Mouse (Mus musculus): Measurements from ENCODE around the gene Tmem252. TPM values are rescaled to one million over a fixed set of nuclear protein-coding genes. Genes with fewer than 3 reads are reported as not detected.
"Not testable (repeated sequence)": the region's sequence is repeated elsewhere in the genome, so short reads cannot be mapped to it uniquely, and the experiment has no call there.

The Tmem252 gene
- total RNA-seq, 2 experiments from 2014 or later: 0.08 TPM; not detected in 1

DNA sequence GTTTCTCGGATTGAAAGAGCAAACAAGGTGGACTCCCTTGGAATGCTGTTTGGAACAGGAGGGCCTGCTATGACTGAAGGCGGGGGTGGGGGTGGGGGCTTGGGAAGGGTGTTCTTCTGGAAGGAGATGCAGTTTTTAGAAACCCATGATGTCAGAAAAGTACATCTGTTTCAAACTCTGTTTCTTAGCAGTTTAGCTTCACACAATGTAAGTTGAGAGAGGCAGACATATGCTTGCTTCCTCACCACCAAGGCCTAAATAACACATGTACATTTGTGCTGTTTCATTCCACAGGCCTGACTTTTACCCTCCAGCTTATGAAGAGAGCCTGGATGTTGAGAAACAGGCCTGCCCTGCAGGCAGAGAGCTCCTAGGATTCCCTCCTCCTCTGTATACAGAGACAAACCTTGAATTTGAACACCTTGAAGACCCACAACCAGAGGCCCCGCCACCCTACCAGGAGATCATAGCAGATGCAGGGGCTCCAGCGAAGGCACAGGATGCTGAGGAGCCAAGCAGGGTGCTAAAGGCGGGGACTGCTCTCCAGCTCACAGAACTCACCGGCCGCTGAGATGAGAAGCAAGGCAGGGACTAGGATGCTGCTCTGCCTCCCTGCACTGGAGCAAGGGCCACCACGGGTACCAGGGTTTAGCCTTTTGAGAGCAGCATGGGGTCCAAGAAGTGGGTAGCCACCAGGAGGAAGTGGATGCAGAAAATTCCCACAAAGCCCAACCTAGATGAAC, 3.6 kb downstream of the Tmem252 start:
- intact Hi-C loops (cut with DNase I): no loop called here

DNA sequence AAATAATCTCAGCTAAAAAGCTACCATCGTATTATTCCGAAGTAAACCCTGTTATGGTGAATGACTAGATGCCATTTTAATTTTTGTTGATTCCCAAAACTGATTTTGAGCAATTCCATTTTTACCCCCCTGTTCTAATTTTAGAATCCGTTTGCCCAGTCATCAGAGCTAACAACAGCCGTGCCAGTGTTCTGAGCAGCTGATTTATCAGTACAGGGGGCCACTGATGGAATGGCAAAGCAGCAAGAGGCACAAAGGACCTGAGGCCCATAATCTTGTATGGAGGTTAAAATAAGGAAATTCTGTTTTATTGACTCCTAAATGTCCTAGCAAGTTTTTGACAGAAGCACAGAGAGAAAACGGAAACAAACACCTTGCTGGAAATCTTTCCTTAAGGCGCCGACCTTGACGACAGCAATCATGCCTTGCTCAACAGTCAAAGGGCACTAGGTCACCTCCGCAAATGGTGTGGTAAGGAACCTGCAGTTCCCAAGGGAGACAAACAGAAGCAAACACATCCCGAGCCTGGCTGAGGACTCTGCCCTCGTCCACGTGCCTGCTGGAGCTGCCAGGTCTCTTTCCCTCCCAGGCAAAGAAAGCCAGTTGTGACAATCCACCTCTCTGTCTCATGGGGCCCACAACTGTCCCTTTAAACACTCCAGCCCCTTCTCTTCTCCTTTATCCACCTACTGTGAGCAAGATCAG, 9.4 kb downstream of the Tmem252 start:
- intact Hi-C loops (cut with DNase I): no loop called here
- DNase-seq: peak; percentile 42 to 46

More for the DNA sequence above, 3.6 kb downstream of the Tmem252 start:
- no peak for DNase-seq

DNA sequence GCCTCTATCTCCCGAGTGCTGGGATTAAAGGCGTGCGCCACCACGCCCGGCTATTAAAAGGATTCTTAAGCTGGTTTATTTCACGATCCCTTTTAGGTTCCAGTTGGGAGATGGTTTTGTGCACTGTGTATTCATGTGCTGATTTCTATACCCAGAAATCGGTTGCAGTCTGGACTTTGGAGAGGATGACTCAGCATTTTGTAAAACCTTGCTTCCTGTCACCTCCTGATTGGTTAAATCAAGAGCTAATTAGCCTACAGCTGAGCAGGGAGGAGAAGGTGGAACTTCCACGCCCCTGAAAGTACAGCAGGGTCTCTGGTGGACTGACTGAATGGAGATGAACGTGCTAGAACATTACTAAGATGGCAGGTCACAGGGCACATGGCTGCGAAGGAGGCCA, 12.6 kb downstream of the Tmem252 start:
- intact Hi-C loops (cut with DNase I): no loop called here
- DNase-seq: no peak

DNA sequence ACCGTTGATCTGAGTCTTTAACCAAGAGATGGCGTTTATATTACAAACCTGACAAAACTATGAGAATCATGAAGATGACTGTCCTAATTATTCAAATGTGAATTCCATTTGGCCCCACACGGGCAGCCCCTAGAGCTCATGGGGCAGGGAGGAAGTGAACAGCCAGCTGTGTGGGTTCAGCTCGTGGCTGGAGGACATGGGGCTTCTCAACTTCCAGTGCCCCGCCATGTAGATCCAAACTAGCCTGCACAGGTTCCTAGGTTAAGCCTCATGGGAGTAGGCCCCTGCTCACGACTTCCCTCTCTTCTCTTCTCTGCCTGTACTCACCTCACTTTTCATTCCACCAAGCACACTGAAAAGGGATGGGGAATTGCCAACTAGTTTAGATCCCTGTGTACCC, 14.5 kb downstream of the Tmem252 start:
- no peak for DNase-seq
- intact Hi-C loops (cut with DNase I): no loop called here

DNA sequence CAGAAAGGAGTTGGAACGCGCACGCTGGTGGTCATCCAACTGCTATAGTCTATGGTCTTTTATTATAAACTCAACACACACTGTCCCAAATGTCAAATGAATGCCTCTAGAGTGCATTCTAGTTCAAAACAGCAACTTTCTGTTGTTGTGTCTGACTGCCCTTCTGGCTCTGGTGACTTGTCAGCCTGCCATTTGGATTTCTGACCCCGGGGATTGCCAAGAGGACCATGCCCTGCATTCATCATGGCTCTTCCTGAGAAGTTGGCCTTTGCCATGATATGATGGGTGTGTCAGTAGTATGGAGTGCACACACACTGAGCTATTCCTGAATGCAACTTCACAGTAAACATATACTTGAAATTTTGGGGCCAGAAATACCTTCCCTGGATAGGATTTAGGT, 15.7 kb downstream of the Tmem252 start:
- DNase-seq: no peak
- intact Hi-C loops (cut with DNase I): no loop called here

DNA sequence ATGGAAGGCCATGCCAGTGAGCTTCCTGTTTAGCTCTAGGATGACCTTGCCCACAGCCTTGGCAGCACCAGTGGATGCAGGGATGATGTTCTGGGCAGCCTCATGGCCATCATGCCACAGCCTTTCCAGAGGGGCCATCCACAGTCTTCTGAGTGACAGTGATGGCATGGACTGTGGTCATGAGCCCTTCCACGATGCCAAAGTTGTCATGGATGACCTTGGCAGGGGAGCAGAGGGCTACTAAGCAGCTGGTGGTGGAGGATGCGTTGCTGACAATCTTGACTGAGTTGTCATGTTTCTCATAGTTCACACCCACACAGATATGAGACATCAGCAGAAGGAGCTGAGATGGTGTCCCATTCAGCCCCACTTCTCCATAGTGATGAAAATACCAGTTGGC, 18.9 kb downstream of the Tmem252 start:
- no peak for DNase-seq
- intact Hi-C loops (cut with DNase I): no loop called here

DNA sequence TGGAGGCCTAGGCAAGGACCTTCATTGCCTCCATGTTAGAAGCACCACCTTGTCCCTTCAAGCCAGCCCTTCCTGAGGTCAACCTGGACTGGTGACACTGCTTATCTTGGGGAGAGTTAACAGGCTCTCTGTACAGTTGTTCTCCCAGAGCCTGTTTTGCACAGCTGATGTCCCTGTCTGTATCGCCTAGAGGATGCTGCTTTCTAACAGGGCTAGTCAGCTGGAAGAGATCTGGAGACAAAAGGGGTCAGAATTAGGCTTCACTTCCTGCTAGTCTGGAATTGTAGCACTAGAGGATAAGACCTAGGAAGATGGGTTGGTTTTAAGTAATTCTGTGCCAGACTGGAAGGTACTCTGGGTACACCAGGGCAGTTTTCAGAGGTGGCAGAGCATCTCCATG, 24.1 kb downstream of the Tmem252 start:
- DNase-seq: no peak
- intact Hi-C loops (cut with DNase I): no loop called here

DNA sequence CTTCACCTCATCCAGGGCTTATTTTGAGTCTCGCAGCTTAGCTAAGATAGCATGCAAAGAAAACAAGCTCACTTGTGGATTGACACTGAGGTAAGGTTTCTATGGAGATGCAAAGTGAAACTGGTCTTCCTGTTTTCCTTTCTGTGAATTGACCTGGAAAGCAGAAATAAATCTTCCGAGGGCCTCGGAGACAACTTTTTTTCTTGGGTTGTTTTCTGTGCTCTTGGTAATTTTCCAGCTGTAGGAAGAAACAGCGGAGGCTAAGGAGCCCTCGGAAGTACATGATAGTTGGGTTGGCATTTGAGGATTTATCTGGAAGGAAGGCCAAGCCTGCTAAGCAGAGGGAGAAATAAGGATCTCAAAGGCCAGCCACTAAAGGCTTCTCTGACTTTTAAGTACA, 24.8 kb downstream of the Tmem252 start:
- no peak for DNase-seq
- intact Hi-C loops (cut with DNase I): no loop called here

DNA sequence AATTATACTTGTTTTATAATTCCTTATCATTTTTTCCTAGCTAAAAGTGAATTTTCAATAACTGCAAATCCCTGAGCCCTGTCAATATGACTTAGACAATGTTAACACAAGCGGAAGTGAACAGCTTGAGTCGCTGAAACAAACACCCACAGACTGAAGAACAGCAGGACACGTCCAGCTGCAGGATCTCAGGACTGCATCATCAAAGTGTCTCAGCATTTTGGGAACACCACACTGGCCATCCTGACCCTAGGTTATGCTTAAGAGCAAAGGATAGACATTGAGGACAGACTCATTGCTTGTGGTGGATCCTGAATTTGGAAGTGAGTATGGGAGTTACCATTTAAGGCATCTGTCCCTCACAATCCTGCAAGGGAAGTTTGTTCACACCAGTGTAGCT, 25.4 kb downstream of the Tmem252 start:
- DNase-seq: no peak
- intact Hi-C loops (cut with DNase I): no loop called here

DNA sequence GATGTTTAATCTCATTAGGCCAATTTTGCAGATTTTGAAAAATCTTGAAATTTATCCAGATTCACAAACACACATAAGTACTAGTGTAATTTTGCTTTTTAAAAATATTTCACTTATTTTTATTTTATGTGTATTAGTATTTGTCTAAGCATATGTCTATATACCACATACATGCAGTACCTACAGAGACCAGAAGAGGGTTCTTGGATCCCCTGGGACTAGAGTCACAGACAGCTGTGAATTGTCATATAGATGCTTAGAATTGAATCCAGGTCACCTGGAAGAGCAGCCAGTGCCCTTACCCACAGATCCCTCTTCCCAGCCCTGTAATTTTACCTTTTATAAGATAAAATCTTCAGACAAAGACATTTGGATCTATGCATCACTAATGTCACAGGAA, 26.1 kb downstream of the Tmem252 start:
- intact Hi-C loops (cut with DNase I): loop anchor here (5.0 kb wide), 1 partner anchor 78 kb away; no protein-coding TSS in a partner anchor
- no peak for DNase-seq

DNA sequence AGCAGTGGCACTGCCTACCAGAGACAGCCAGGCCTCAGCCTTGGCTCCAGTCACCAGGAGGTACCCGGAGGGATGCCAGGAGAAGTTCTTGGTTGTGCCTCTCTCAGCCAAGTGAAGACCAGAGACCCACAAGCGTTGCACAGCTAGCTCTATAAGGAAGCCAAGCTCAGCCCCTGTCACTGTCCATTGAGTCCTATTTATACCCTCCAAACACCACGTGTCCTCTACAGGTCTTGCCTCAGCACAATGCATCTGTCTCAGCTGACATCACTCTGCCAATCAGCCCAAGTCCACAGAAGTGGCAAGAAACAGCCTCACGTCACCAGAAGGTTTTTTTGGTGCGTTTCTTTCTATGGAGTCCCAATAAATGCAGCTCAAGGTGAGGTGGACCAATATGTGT, 26.9 kb downstream of the Tmem252 start:
- no peak for DNase-seq
- intact Hi-C loops (cut with DNase I): loop anchor here (5.0 kb wide), 1 partner anchor 78 kb away; no protein-coding TSS in a partner anchor

DNA sequence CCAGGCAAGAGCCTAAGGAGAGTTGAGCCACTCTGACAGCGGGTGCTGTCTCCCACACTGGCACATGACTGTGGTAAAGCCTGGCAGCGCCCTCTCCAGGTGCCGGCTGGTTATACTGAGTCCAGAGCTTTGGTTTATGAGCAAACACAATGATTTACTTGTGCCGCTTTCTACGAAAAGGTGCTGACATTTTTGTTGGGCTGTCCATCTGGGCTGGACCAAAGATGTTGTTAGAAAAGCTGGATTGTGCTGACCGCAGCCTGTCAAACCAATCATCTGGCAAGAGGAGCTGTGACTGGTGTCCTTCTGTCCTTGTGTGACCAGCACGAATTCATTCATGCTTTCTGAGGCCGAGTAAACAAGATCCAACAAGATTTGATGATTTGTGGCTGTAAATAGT, 27.9 kb downstream of the Tmem252 start:
- no peak for DNase-seq
- intact Hi-C loops (cut with DNase I): loop anchor here (5.0 kb wide), 1 partner anchor 79 kb away; no protein-coding TSS in a partner anchor

DNA sequence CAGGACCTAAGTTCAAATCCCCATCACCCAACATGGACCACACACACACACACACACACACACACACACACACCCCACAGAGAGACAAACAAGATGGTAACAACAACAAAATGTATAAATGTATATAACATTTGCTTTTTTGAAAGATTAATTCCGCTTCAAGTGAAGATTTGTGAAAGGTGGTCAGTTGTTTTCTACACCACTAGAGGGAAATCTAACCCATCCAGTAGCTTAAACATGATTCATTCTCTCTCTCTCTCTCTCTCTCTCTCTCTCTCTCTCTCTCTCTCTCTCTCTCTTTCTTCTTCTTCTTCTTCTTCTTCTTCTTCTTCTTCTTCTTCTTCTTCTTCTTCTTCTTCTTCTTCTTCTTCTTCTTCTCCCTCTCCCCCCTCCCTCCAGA, 29.4 kb downstream of the Tmem252 start:
- DNase-seq: not testable (repeated sequence)
- intact Hi-C loops (cut with DNase I): loop anchor here (5.0 kb wide), 1 partner anchor 81 kb away; no protein-coding TSS in a partner anchor

DNA sequence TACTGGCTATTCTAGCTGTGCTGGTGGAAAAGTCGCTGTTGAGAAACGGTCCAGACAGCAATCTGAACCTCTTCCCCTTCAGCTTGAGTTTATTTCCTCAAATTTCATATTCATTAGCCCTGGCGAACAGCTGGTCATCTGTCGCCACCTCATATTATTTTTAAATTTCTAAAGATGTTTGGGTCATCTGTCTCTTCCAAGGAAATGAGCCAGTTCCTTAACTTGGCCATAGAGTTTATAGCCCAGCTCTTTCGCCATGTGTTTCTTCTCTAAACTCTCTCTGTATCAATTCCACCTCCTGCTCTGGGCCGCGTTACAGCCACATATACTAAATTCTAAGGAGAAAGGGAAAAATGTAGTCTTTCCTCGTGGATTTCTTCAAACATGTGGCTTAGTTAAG, 29.9 kb downstream of the Tmem252 start:
- intact Hi-C loops (cut with DNase I): loop anchor here (5.0 kb wide), 1 partner anchor 81 kb away; no protein-coding TSS in a partner anchor
- no peak for DNase-seq

DNA sequence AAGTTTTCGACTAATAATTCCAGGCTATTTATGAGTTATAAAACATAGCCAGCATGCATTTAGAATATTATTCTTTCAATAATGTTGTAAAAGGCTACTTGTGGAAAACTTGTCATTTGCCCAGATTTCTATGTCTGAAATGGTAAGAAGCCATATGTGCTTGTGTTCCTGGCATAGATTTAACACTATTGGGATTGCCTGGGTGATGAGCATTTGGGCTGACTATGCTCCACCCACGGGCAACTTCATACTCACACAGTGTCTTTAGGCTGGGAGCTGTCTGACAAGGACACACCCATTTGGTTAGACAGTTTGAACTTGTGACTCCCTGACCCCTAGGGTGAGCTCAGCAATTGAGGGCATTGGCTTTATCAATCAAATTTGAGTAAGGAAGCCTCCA, 30.5 kb downstream of the Tmem252 start:
- intact Hi-C loops (cut with DNase I): loop anchor here (5.0 kb wide), 1 partner anchor 82 kb away; no protein-coding TSS in a partner anchor
- no peak for DNase-seq

DNA sequence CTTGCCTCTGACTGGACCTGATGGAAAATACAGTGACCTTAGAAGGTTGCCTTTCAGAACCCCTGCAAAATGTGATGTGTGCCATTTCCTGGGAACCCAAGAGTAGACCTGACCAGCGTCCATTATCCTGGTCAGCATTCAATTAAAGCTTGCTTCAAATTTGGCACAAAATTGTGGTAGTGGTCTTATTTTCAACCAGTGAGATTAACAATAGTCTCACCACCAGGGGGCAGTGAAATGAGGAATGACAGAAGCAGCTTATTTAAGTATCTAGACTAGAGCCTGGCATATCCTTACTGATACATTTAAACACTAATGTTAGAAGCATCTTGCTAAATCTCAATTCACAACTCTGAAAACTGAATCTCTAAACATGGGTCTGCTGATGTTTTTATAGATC, 31.6 kb downstream of the Tmem252 start:
- intact Hi-C loops (cut with DNase I): loop anchor here (1.0 to 5.0 kb wide), 2 partner anchors 92 to 166 kb away; no protein-coding TSS in a partner anchor
- DNase-seq: no peak

DNA sequence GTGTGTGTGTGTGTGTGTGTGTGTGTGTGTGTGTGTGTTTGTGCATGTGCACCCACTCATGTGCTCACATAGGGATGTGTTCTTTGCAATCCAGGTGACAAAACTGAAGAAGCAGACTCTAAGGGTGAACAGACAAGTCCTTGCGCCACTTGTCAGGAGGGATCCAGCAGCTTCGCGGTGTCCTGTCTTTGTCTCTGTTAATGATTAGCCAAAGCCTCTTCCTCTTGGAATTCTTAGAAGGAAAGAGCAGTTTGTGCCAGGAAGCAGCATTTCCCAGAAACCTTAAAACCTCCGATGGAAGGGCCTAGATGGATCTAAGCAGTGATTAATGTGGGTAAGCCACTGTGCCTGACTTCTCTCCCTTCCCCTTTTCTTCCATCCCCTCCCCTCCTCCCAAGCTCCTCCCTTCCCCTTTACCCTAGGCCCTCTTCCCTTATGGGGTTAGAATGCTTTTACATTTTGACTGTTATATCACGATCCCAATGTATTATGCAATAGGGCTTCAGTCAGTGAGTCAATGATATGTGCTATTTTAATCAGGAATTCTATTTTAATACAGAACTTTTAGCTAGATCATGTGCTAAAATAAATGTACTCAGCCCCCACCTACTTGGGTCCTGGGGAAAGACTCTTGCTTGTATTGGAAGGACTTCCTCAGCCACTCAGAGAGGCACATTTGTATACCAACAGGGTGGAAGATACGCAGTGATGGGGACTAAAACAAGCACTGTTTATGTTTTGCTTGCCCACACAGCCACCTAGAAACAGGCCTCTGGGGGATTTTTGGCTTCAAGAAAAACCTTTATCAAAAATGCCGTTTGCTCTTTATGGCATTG, 33.5 kb downstream of the Tmem252 start:
- intact Hi-C loops (cut with DNase I): loop anchor here (5.0 kb wide), 1 partner anchor 90 kb away; no protein-coding TSS in a partner anchor
- no peak for DNase-seq

DNA sequence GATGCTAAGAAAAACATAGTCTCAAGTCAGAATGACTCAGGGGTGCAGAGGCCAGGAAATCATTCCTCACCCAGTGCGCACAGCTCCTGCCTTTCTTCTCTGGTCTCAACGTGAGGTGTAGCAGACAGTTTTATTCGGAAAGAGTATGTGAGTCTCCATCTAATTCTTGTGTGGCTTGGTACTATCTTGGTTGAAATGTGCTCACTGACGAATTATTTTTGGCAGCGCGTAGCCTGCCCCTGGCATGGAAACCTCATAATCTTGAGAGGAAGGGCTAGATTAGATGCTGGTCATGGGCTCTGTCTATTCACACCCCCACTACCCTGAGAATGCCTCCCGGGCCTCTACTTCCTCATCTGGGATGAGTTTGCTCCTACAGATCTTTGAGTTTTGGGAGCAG, 34.2 kb downstream of the Tmem252 start:
- DNase-seq: no peak
- intact Hi-C loops (cut with DNase I): loop anchor here (5.0 kb wide), 1 partner anchor 89 kb away; no protein-coding TSS in a partner anchor

DNA sequence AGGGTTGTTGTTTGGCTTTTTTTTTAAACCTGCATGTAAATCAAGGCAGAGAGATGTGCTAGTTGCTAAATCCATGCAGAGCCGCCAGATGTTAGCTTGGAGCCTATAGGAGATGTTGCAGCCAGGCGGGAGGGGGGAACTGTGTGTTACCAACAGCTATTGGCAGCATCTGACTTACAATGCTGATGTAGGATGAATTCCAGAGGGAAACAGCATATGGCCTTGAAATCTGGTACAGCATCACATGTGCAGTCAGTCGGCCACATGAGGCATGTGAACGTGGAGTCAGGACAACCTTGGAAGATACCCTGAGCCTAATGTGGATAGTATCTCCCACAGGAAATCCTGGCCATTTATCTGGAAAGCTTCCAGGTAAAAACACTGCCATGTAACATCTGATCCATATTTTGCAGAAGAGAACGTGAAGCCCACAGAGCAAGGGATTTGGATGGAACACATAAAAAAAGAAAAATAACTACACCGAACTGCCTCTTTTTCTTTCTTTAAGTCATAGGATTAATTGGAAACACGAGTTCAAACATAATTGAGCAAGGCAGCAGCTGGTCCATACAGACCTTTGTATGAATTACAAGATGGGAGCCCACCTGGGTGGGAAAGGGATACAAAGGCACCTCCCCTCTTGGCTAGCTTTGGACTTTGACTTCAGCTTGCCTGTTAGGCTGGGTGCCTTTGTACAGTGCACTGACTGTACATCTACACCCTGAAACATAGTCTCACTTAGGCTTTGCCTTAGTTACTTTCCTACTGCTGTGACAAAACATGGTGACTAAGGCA, 42.7 kb downstream of the Tmem252 start:
- DNase-seq: no peak
- intact Hi-C loops (cut with DNase I): no loop called here

DNA sequence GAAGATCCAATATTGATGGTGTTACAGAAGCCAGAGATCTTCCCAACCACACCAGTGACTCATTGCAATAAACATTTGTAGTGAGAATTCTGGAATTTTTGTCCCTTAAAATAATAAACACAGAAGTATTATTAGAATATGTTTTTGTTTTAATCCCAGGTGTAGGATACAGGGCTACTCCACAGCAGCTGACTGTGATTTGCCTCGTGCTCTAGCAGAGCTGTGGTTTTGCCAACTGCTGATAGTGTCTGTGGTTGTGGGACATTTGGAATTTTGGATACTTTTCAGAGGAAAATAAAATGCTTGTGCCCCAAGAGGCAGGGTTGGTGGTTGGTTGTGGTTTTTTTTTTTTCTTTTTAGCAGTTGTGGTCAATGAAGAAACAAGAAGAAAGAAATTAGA, 44.2 kb downstream of the Tmem252 start:
- no peak for DNase-seq
- intact Hi-C loops (cut with DNase I): no loop called here
